ENCODE assay signal across 8 mouse cellular contexts in the genomic region with DNA sequence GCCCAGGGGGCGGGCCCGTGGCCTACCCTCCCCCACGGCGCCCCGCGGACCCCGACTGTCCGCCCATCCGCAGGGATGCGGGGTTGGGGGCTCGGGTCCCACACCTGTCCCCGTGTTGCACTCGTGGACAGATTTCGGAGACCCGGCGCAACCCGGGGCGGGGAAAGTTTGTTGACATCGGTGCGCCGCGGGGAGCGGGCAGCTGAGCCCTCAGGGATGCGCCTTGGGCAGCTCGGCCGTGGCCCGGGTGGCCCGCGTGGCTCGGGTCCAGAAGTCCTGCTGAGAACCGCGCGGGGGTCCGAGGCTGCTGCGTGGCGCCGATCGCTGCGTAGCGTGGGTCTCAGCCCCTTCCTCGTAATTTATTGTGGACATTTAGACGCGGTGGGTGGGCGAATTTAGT. TPM values are rescaled to one million over a fixed set of nuclear protein-coding genes. Genes with fewer than 3 reads are reported as not detected.
A peak's percentile ranks its signal among the peaks of the same experiment; 100 is the strongest.
DNase-seq lines count a peak whose midpoint lies in the region; ATAC-seq and TF ChIP-seq lines count a peak whose summit lies in the region.

No protein-coding gene starts in this region.

- H3K9me3 ChIP-seq in heart, postnatal 0 days (replicated peaks; ENCODE audit: control insufficient read depth, low read length): no peaks in the 10 kb centered on the region
- H3K9me3 ChIP-seq in liver, embryonic 11.5 days (ENCODE audit: control insufficient read depth, low read length): no peaks in the 10 kb centered on the region
- no peaks in the 10 kb centered on the region for H3K9me3 ChIP-seq in neural tube, embryonic 15.5 days (replicated peaks)

- no peaks in the 10 kb centered on the region; the same call in 1 of the 2 replicates for H3K4me1 ChIP-seq in heart, postnatal 0 days (ENCODE audit: control insufficient read depth, insufficient read depth)
- peaks cover 2% of the 10 kb centered on the region; the same call in 1 of the 2 replicates for H3K4me1 ChIP-seq in liver, embryonic 11.5 days (replicated peaks; ENCODE audit: control insufficient read depth, insufficient read depth, low read length)
- peaks cover 12% of the 10 kb centered on the region for H3K4me1 ChIP-seq in neural tube, embryonic 15.5 days

- no peaks in the 10 kb centered on the region for H3K36me3 ChIP-seq in heart, postnatal 0 days (replicated peaks; ENCODE audit: control insufficient read depth, insufficient read depth, low read length)
- H3K36me3 ChIP-seq in liver, embryonic 11.5 days (ENCODE audit: control insufficient read depth, insufficient read depth, low read length): no peaks in the 10 kb centered on the region
- no peaks in the 10 kb centered on the region for H3K36me3 ChIP-seq in neural tube, embryonic 15.5 days

- H3K4me3 ChIP-seq in heart, postnatal 0 days (ENCODE audit: low read depth, low read length): peak overlapping the region; percentile 80
- peak overlapping the region; percentile 72 for H3K4me3 ChIP-seq in liver, embryonic 11.5 days (ENCODE audit: low read depth, low read length)
- peak overlapping the region; percentile 62 for H3K4me3 ChIP-seq in neural tube, embryonic 15.5 days (replicated peaks)

- peak overlapping the region; percentile 57 for H3K9ac ChIP-seq in heart, postnatal 0 days (replicated peaks; ENCODE audit: low read depth, low read length)
- peak overlapping the region; percentile 35; the same call in 1 of the 2 replicates for H3K9ac ChIP-seq in liver, embryonic 11.5 days (ENCODE audit: low read depth, low read length)
- peak overlapping the region; percentile 70 for H3K9ac ChIP-seq in neural tube, embryonic 15.5 days (replicated peaks)

- H3K27ac ChIP-seq in heart, postnatal 0 days (ENCODE audit: low read depth): no peak overlapping the region
- no peak overlapping the region for H3K27ac ChIP-seq in liver, embryonic 11.5 days (ENCODE audit: low read depth, low read length)
- H3K27ac ChIP-seq in neural tube, embryonic 15.5 days (replicated peaks): peak overlapping the region; percentile 70

- TF ChIP-seq CTCF in heart, postnatal 0 days (IDR thresholded peaks at IDR 0.05; ENCODE audit: low read depth): no peak

- TF ChIP-seq EP300 in heart, postnatal 0 days (IDR thresholded peaks at IDR 0.05; ENCODE audit: low read depth): no peak

- 1% methylated on average over 41 of the region's 44 CpGs for WGBS in heart, postnatal 0 days
- 2% methylated on average over 44 of the region's 44 CpGs for WGBS in liver, embryonic 11.5 days
- under 1% methylated on average over 43 of the region's 44 CpGs for WGBS in neural tube, embryonic 15.5 days

- DNase-seq in embryo, embryonic 10 days (ENCODE audit: low spot score): peak; percentile 6
- DNase-seq in embryo, embryonic 10.5 days (ENCODE audit: low spot score): no peak
- DNase-seq in urinary bladder, postnatal 10 days (ENCODE audit: low spot score): peak; percentile 14
- DNase-seq in urinary bladder, adult 2 months (ENCODE audit: low spot score): no peak
- no peak for DNase-seq in heart, postnatal 0 days (ENCODE audit: low spot score)
- DNase-seq in liver, embryonic 11.5 days (ENCODE audit: low spot score): no peak
- DNase-seq in urinary bladder, postnatal 25 days (ENCODE audit: low spot score): no peak

- ATAC-seq in heart, postnatal 0 days (ENCODE audit: insufficient read depth, low read depth): peak; percentile 36
- ATAC-seq in liver, embryonic 11.5 days (replicated peaks; ENCODE audit: low FRiP score): peak; percentile 32
- ATAC-seq in neural tube, embryonic 15.5 days (ENCODE audit: low FRiP score): peak; percentile 62

- H3K27me3 ChIP-seq in heart, postnatal 0 days (ENCODE audit: control insufficient read depth, insufficient read depth, low read length): peaks cover 11% of the 10 kb centered on the region; the same call in 1 of the 2 replicates
- peaks cover 22% of the 10 kb centered on the region for H3K27me3 ChIP-seq in liver, embryonic 11.5 days (replicated peaks; ENCODE audit: control insufficient read depth, insufficient read depth, low read length)
- H3K27me3 ChIP-seq in neural tube, embryonic 15.5 days (replicated peaks): peaks cover 8% of the 10 kb centered on the region; the same call in 1 of the 2 replicates

- peak overlapping the region; percentile 94 for H3K4me2 ChIP-seq in heart, postnatal 0 days (ENCODE audit: low read depth, low read length)
- peak overlapping the region; percentile 98 for H3K4me2 ChIP-seq in liver, embryonic 11.5 days
- H3K4me2 ChIP-seq in neural tube, embryonic 15.5 days: peak overlapping the region; percentile 89

RNA-seq across cellular contexts. Expression of gene Hivep3, which starts 0.4 kb away (rescaled TPM):
- 26.6 and 29.4 TPM in 2 replicates for polyA plus RNA-seq in urinary bladder, adult 2 months (2012; rRNA removed)
- total RNA-seq in heart, postnatal 0 days (2014; rRNA removed; ENCODE audit: low replicate concordance): 2.3 and 10.4 TPM in 2 replicates
- 5.8 and 6.6 TPM in 2 replicates for polyA plus RNA-seq in heart, postnatal 0 days (2015; fragmentation: Nextera tagmentation; extraction: Ambion mirVana)
- polyA plus RNA-seq in liver, embryonic 11.5 days (2014; fragmentation: Nextera tagmentation; extraction: Ambion mirVana): 2.7 and 2.9 TPM in 2 replicates
- 21.0 and 23.6 TPM in 2 replicates for polyA plus RNA-seq in neural tube, embryonic 15.5 days (2015; fragmentation: Nextera tagmentation; extraction: Ambion mirVana)

Comparison
In these comparisons a context has a peak if more than half of its experiments do, and no peak if none do; other contexts are left out.
1. DNase-seq: peak in embryo, embryonic 10 days (single experiment) and urinary bladder, postnatal 10 days (single experiment); none in embryo, embryonic 10.5 days (single experiment), urinary bladder, adult 2 months (single experiment), heart, postnatal 0 days (single experiment), liver, embryonic 11.5 days (single experiment) and urinary bladder, postnatal 25 days (single experiment).
2. Peak in every context shown above with its lines, with median percentiles within 50 percentile points of each other: ATAC-seq, H3K4me2 ChIP-seq, H3K4me3 ChIP-seq and H3K9ac ChIP-seq.